Mouse (Mus musculus): ENCODE results near the gene Kdf1.

DNA sequence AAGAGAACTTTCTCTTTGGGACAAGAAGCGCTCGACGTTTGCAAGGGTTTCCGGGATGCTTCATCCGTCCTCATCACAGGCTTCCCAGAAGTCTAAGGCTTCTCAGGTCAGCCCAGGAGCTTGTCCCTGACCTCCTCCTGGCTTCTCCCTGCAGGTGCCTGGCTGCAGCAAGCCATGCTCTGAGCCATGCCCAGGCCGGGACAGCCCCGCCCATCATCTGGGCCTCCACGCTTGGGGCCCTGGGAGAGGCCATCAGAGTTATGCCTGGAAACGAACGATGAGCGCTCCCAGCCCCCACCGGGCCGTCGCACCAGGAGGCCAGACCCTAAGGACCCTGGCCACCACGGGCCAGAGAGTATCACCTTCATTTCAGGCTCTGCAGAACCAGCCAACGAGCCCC lies 9.0 kb downstream of the Kdf1 start:
- TF ChIP-seq CTCF (IDR thresholded peaks at IDR 0.05; ENCODE audit: low read depth) (no peak), EP300 (IDR thresholded peaks at IDR 0.05; ENCODE audit: low read depth) (no peak)

Measured in liver, embryonic 14.5 days (tissue).